Mouse (Mus musculus): ENCODE measurements around the gene Osbpl10. TPM values are rescaled to one million over a fixed set of nuclear protein-coding genes. Genes with fewer than 3 reads are reported as not detected.

Osbpl10 gene
- 0.66 and 0.69 TPM in 2 replicates for polyA plus RNA-seq (2014; fragmentation: Nextera tagmentation; extraction: Ambion mirVana)

GRCm38 (mm10) chr9:114978281-114979111 is at the start of gene Osbpl10:
Osbpl10 (plus strand) TSS chr9:114978569.
- no peak within 1 kb of the TSS for H3K27ac ChIP-seq (ENCODE audit: low read depth, low read length)
- peaks cover 44% of the 10 kb centered on the region for H3K27me3 ChIP-seq (replicated peaks; ENCODE audit: control insufficient read depth, insufficient read depth, low read length)
- under 1% methylated on average over 58 of the region's 86 CpGs for WGBS
- no peaks in the 10 kb centered on the region for H3K4me1 ChIP-seq (replicated peaks; ENCODE audit: control insufficient read depth, insufficient read depth, low read length)
- DNase-seq (ENCODE audit: low spot score), result peak; percentile 67
- peak within 1 kb of the TSS; percentile 55 for H3K9ac ChIP-seq (ENCODE audit: low read depth, low read length)
- no peaks in the 10 kb centered on the region for H3K36me3 ChIP-seq (ENCODE audit: control insufficient read depth, insufficient read depth, low read length)
- H3K4me3 ChIP-seq (ENCODE audit: low read depth, low read length), result peak within 1 kb of the TSS; percentile 63
- H3K9me3 ChIP-seq (ENCODE audit: control insufficient read depth, low read length), result no peaks in the 10 kb centered on the region
- H3K4me2 ChIP-seq, result peak within 1 kb of the TSS; percentile 84
- peak; percentile 64 for ATAC-seq (replicated peaks; ENCODE audit: low FRiP score)

GRCm38 (mm10) chr9:114930464-114931090 is 47.8 kb upstream of the Osbpl10 start:
- Histone ChIP-seq H3K27ac (ENCODE audit: low read depth, low read length) (no peak overlapping the region), H3K4me3 (ENCODE audit: low read depth, low read length) (no peak overlapping the region), H3K36me3 (ENCODE audit: control insufficient read depth, insufficient read depth, low read length) (no peaks in the 10 kb centered on the region), H3K9me3 (ENCODE audit: control insufficient read depth, low read length) (no peaks in the 10 kb centered on the region), H3K9ac (ENCODE audit: low read depth, low read length) (no peak overlapping the region), H3K4me1 (replicated peaks; ENCODE audit: control insufficient read depth, insufficient read depth, low read length) (peaks cover 8% of the 10 kb centered on the region), H3K4me2 (no peak overlapping the region), H3K27me3 (replicated peaks; ENCODE audit: control insufficient read depth, insufficient read depth, low read length) (no peaks in the 10 kb centered on the region)
- 91% methylated on average over 9 of the region's 9 CpGs for WGBS
- no peak for ATAC-seq (replicated peaks; ENCODE audit: low FRiP score)
- no peak for DNase-seq (ENCODE audit: low spot score)

GRCm38 (mm10) chr9:114932607-114933006 is 45.8 kb upstream of the Osbpl10 start:
- H3K9ac ChIP-seq (ENCODE audit: low read depth, low read length), result peak overlapping the region; percentile 68
- H3K4me2 ChIP-seq, result peak overlapping the region; percentile 98
- no peaks in the 10 kb centered on the region for H3K27me3 ChIP-seq (replicated peaks; ENCODE audit: control insufficient read depth, insufficient read depth, low read length)
- no peak overlapping the region for H3K27ac ChIP-seq (ENCODE audit: low read depth, low read length)
- no peaks in the 10 kb centered on the region for H3K36me3 ChIP-seq (ENCODE audit: control insufficient read depth, insufficient read depth, low read length)
- ATAC-seq (replicated peaks; ENCODE audit: low FRiP score) (no peak), DNase-seq (ENCODE audit: low spot score) (no peak)
- 22% methylated on average over 13 of the region's 13 CpGs for WGBS
- no peaks in the 10 kb centered on the region for H3K9me3 ChIP-seq (ENCODE audit: control insufficient read depth, low read length)
- H3K4me3 ChIP-seq (ENCODE audit: low read depth, low read length), result peak overlapping the region; percentile 84
- H3K4me1 ChIP-seq (replicated peaks; ENCODE audit: control insufficient read depth, insufficient read depth, low read length), result peaks cover 8% of the 10 kb centered on the region

GRCm38 (mm10) chr9:114933037-114933722 is 45.2 kb upstream of the Osbpl10 start:
- H3K27ac ChIP-seq (ENCODE audit: low read depth, low read length), result peak overlapping the region; percentile 66

GRCm38 (mm10) chr9:114933723-114934171 is 44.6 kb upstream of the Osbpl10 start, which contains the start of gene Gpd1l:
Gpd1l (minus strand) TSS chr9:114933987.
- Histone ChIP-seq H3K9ac (ENCODE audit: low read depth, low read length) (peak within 1 kb of the TSS; percentile 68), H3K4me3 (ENCODE audit: low read depth, low read length) (peak within 1 kb of the TSS; percentile 84), H3K27me3 (replicated peaks; ENCODE audit: control insufficient read depth, insufficient read depth, low read length) (no peaks in the 10 kb centered on the region), H3K9me3 (ENCODE audit: control insufficient read depth, low read length) (no peaks in the 10 kb centered on the region), H3K27ac (ENCODE audit: low read depth, low read length) (peak within 1 kb of the TSS; percentile 66), H3K4me2 (peak within 1 kb of the TSS; percentile 98), H3K36me3 (ENCODE audit: control insufficient read depth, insufficient read depth, low read length) (no peaks in the 10 kb centered on the region), H3K4me1 (replicated peaks; ENCODE audit: control insufficient read depth, insufficient read depth, low read length) (peaks cover 8% of the 10 kb centered on the region)
- DNase-seq (ENCODE audit: low spot score) (peak; percentile 97), ATAC-seq (replicated peaks; ENCODE audit: low FRiP score) (peak; percentile 99)
- under 1% methylated on average over 29 of the region's 30 CpGs for WGBS

More at GRCm38 (mm10) chr9:114933037-114933722, 45.2 kb upstream of the Osbpl10 start:
- Histone ChIP-seq H3K27me3 (replicated peaks; ENCODE audit: control insufficient read depth, insufficient read depth, low read length) (no peaks in the 10 kb centered on the region), H3K4me1 (replicated peaks; ENCODE audit: control insufficient read depth, insufficient read depth, low read length) (peaks cover 8% of the 10 kb centered on the region), H3K4me2 (peak overlapping the region; percentile 98), H3K4me3 (ENCODE audit: low read depth, low read length) (peak overlapping the region; percentile 84), H3K9ac (ENCODE audit: low read depth, low read length) (peak overlapping the region; percentile 68), H3K36me3 (ENCODE audit: control insufficient read depth, insufficient read depth, low read length) (no peaks in the 10 kb centered on the region), H3K9me3 (ENCODE audit: control insufficient read depth, low read length) (no peaks in the 10 kb centered on the region)
- WGBS, result under 1% methylated on average over 50 of the region's 50 CpGs
- ATAC-seq (replicated peaks; ENCODE audit: low FRiP score), result peak; percentile 28
- DNase-seq (ENCODE audit: low spot score), result no peak

- H3K27ac ChIP-seq (ENCODE audit: low read depth, low read length), result no peak overlapping the region; the same call in 1 of the 2 replicates
- peak overlapping the region; percentile 68; the same call in 1 of the 2 replicates for H3K9ac ChIP-seq (ENCODE audit: low read depth, low read length)
These were observed 44.1 kb upstream of the Osbpl10 start for GRCm38 (mm10) chr9:114934231-114934630.

GRCm38 (mm10) chr9:114935321-114935720 is 43.0 kb upstream of the Osbpl10 start:
- no peaks in the 10 kb centered on the region for H3K27me3 ChIP-seq (replicated peaks; ENCODE audit: control insufficient read depth, insufficient read depth, low read length)
- peaks cover 8% of the 10 kb centered on the region for H3K4me1 ChIP-seq (replicated peaks; ENCODE audit: control insufficient read depth, insufficient read depth, low read length)
- H3K4me2 ChIP-seq, result no peak overlapping the region
- H3K36me3 ChIP-seq (ENCODE audit: control insufficient read depth, insufficient read depth, low read length), result no peaks in the 10 kb centered on the region
- H3K4me3 ChIP-seq (ENCODE audit: low read depth, low read length), result no peak overlapping the region
- H3K9ac ChIP-seq (ENCODE audit: low read depth, low read length), result no peak overlapping the region
- no peaks in the 10 kb centered on the region for H3K9me3 ChIP-seq (ENCODE audit: control insufficient read depth, low read length)
- ATAC-seq (replicated peaks; ENCODE audit: low FRiP score) (no peak), DNase-seq (ENCODE audit: low spot score) (no peak)
- 79% methylated on average over 4 of the region's 4 CpGs for WGBS
- no peak overlapping the region for H3K27ac ChIP-seq (ENCODE audit: low read depth, low read length)

More at GRCm38 (mm10) chr9:114934231-114934630, 44.1 kb upstream of the Osbpl10 start:
- Histone ChIP-seq H3K4me2 (peak overlapping the region; percentile 98), H3K4me3 (ENCODE audit: low read depth, low read length) (peak overlapping the region; percentile 84), H3K36me3 (ENCODE audit: control insufficient read depth, insufficient read depth, low read length) (no peaks in the 10 kb centered on the region), H3K4me1 (replicated peaks; ENCODE audit: control insufficient read depth, insufficient read depth, low read length) (peaks cover 8% of the 10 kb centered on the region), H3K27me3 (replicated peaks; ENCODE audit: control insufficient read depth, insufficient read depth, low read length) (no peaks in the 10 kb centered on the region), H3K9me3 (ENCODE audit: control insufficient read depth, low read length) (no peaks in the 10 kb centered on the region)
- no peak for ATAC-seq (replicated peaks; ENCODE audit: low FRiP score)
- no peak for DNase-seq (ENCODE audit: low spot score)
- WGBS, result 54% methylated on average over 11 of the region's 11 CpGs

GRCm38 (mm10) chr9:114936687-114937086 is 41.7 kb upstream of the Osbpl10 start:
- peaks cover 8% of the 10 kb centered on the region for H3K4me1 ChIP-seq (replicated peaks; ENCODE audit: control insufficient read depth, insufficient read depth, low read length)
- no peak overlapping the region for H3K4me2 ChIP-seq
- no peak overlapping the region for H3K4me3 ChIP-seq (ENCODE audit: low read depth, low read length)
- ATAC-seq (replicated peaks; ENCODE audit: low FRiP score) (no peak), DNase-seq (ENCODE audit: low spot score) (no peak)
- H3K27ac ChIP-seq (ENCODE audit: low read depth, low read length), result no peak overlapping the region
- no peaks in the 10 kb centered on the region for H3K36me3 ChIP-seq (ENCODE audit: control insufficient read depth, insufficient read depth, low read length)
- no peak overlapping the region for H3K9ac ChIP-seq (ENCODE audit: low read depth, low read length)
- H3K27me3 ChIP-seq (replicated peaks; ENCODE audit: control insufficient read depth, insufficient read depth, low read length), result no peaks in the 10 kb centered on the region
- 70% methylated on average over 2 of the region's 2 CpGs for WGBS
- H3K9me3 ChIP-seq (ENCODE audit: control insufficient read depth, low read length), result no peaks in the 10 kb centered on the region

All from liver, embryonic 11.5 days (tissue).